Mouse (Mus musculus): ENCODE results near the gene Per1.
"Not testable (repeated sequence)": the region's sequence is repeated elsewhere in the genome, so short reads cannot be mapped to it uniquely, and the experiment has no call there.

Gene Per1

DNA sequence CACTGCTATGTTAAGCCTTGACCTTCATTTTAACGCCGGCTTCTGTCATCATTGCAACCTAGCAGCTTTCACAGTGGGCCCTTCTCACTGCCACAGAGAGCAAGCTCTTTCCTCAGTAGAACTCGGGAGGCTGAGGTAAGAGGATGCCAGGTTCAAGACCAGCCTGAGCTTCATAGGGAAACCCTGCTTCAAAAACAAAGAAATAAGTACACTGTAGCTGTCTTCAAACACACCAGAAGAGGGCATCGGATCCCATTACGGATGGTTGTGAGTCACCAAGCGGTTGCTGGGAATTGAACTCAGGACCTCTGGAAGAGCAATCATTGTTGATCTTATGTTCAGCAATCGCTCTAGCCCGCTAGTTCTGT lies 14.2 kb upstream of the Per1 start:
- no peak for DNase-seq (ENCODE audit: low spot score in 2 of 2)

DNA sequence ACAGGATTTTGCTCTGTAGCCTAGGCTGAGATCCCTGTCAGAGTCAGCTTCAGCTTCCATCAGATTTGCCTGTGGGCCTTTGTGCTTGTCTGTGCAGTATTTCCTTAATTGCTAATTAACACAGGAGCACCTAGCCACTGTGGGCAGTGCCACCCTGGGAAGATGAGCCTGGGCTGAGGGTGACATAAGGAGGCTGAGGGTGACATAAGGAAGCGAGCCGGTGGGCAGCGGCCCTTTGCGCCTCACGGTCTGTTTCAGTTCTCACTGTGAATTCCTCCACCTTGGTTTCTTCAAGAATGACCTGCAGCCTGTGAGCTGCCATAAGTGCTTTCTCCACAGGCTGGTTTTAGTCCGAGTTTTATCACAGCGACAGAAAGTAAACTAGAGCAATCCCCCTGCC lies 13.4 kb upstream of the Per1 start:
- DNase-seq (ENCODE audit: low spot score in 2 of 2): no peak

DNA sequence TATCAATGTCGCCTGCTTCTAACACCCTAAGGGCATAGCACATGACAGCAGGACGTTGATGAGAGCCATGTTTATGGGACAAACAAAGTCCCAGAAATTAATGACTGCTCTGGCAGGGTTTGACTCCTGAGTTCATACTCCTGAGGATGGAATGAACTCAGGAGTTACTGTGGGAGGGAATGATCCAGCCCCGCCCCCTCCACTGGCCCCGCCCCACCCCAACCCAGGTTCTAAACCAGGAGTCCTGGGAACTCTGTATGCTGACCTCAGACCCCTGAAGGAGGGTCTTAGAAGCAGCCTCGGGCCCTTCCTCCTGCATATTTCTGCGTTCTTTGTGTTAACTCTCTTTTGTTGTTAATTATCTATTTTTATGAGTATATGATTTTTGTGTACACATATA lies 9.4 kb upstream of the Per1 start:
- no peak for DNase-seq (ENCODE audit: low spot score in 2 of 2)

DNA sequence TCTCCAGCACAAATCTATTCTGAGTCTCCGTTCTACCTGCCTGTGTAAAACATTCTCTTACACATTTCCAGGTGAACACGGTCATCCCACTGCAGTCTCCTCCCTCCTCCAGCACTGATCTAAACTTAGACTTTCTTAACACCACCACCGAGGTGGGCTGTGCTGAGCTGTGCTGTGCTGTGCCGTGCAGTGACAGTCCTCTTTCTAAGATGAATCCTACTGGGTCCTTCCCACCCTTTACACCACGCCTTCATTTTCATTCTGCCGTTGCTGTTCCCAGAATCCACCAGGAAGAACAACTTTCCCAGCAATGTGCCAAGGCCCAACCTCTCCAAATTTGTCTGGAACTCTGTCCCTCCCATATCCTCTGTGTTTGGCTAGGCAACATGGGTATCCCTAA lies 8.6 kb upstream of the Per1 start:
- no peak for DNase-seq (ENCODE audit: low spot score in 2 of 2)

DNA sequence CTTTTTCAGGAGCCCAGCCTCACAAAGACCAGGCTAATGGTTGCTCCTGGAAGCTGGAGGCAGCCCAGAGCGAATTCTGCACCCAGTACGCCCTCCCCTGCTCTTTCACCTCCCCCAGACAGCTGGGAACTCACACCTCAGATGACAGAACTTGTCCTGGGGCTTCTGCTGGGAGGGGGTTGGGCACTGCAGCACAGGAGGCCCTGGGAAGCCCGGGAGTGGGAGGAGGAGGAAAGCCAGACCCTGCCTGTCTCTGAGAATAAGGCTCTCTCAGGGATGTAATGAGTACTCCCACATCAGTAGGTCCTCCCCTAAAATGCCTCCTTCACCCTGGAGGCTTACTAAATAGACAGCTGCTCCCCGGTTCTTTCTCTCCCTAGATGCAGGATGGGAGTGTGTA lies 7.9 kb upstream of the Per1 start:
- no peak for DNase-seq (ENCODE audit: low spot score in 2 of 2)

DNA sequence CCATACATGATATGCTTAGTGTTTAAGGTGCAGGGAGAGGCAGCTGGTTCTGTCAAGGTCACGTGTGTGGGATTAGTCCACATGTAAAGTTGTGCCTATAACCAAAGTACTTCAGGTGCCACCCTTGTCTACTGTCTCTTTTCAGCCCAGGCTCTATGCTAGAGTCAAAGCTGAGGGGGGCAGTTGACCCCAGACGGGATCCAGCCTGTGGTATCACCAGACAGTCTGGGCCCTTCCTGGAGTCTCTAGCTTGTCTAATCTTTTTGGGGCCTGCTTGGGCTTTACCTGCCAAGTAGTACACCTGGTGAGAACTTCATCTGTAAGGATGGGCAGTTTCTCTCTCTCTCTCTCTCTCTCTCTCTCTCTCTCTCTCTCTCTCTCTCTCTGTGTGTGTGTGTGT lies 7.4 kb upstream of the Per1 start:
- DNase-seq (ENCODE audit: low spot score in 2 of 2): no peak

DNA sequence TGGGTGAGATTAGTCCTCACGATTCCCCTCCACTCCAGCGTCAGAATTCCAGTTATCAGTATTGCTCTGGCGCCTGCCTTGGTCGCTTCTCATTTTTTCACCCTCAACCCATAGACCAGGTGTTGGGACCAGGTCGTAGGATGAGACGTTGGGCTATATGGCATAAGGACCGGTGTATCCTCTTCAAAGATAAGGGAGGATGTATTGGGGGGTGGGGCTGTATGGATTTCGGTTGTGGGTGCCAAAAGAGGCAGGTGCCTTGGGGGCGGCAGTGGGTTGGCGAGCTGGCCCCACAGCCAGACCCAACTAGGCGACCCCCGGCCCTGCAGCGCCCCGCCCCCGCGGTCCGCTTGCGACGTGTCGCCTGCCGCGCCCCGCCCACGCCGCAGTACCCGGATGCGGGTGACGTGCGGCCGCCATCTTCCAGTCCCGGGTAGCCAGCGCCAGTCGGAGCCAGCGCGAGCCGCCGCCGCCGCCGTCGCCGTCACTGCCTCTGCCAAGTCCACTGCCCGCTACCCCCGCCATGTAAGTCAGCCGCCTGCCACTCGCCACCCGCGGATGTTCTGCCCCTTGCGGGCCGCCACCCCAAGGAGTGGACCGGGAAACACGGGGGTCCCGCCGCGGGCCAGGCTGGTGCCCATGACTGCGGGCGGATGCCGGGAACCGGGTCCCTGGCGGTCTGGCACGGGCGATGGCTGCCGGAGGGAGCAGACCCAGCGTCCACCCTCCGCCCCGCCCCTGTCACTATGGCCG lies 6.7 kb upstream of the Per1 start, which contains the start of gene Vamp2:
Gene Vamp2, plus strand, starts transcription at position 388 of the 753 bp plus-strand sequence.
- DNase-seq (ENCODE audit: low spot score in 2 of 2): peak; percentile 80 to 89

DNA sequence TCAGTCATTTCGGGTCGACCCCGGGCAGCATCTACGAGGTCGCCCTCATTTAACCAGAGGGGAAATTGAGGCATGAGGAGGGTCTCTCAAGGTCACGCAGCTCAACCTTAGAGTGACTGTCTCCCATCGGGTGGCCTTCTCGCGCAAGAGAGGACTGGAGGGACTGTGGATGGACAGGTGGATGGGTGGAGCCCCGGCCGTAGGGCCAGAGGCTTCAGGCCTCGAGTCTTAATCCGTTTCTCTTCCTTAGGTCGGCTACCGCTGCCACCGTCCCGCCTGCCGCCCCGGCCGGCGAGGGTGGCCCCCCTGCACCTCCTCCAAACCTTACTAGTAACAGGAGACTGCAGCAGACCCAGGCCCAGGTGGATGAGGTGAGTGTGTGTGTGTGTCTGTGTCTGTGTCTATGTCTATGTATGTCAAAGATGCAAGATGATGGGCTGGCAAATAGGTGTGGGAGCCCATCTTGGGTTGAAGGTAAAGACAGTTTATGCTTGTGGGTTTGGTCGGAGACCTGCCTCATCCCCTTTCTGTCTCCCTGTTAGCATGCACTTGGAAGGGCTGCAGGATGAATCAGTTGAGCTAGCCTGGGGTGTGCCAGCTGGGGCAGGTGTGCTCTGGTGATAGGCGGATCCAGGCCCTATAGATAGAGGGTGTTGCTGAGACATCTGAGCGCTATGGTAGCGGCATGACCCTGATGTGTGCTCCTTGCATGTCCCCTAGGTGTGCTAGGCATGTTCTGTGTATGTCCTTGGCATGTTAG lies 6.0 kb upstream of the Per1 start:
- DNase-seq (ENCODE audit: low spot score in 2 of 2): no peak

DNA sequence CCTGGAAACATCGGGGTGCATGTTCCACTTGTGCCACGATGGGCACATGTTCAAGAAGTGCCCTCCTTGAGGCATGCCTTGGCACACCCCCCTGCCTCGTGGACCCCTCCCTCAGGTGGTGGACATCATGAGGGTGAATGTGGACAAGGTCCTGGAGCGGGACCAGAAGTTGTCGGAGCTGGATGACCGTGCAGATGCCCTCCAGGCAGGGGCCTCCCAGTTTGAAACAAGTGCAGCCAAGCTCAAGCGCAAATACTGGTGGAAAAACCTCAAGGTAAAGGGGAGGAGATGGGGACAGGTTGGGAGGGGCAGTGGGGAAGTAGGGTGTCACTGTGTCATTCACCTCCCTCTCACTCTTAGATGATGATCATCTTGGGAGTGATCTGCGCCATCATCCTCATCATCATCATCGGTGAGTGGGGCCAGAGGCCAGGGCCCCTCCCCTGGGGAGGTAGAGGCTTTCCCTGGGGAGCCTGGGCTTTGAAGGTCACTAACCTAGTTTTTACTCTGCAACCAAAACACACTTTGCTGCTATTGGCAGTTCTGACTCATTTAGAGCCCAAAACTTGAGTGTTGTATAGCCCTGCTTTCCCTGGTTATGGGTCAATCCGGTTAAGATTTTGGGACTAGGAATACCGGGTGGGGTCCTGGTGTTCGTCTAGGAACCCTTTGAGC lies 5.3 kb upstream of the Per1 start:
- DNase-seq (ENCODE audit: low spot score in 2 of 2): no peak

DNA sequence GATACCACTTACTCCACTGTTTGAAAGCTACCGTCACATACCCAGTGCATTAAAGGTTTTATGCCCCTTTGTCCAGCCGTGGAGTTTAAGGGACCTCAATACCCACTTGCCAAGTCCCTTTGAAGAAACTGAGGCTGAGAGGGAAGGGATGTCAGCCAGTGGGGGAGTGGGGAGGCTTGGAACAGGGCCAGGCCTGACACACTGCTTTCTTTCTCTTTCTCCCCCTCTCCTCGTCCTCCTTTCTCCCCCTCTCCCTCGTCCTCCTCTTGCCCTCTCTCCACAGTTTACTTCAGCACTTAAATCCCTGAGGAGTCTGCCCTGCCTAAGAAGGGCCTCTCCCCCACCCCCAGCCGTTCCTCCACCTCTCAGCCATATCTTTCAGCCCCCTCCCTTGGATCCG lies 4.7 kb upstream of the Per1 start:
- DNase-seq (ENCODE audit: low spot score in 2 of 2): no peak

DNA sequence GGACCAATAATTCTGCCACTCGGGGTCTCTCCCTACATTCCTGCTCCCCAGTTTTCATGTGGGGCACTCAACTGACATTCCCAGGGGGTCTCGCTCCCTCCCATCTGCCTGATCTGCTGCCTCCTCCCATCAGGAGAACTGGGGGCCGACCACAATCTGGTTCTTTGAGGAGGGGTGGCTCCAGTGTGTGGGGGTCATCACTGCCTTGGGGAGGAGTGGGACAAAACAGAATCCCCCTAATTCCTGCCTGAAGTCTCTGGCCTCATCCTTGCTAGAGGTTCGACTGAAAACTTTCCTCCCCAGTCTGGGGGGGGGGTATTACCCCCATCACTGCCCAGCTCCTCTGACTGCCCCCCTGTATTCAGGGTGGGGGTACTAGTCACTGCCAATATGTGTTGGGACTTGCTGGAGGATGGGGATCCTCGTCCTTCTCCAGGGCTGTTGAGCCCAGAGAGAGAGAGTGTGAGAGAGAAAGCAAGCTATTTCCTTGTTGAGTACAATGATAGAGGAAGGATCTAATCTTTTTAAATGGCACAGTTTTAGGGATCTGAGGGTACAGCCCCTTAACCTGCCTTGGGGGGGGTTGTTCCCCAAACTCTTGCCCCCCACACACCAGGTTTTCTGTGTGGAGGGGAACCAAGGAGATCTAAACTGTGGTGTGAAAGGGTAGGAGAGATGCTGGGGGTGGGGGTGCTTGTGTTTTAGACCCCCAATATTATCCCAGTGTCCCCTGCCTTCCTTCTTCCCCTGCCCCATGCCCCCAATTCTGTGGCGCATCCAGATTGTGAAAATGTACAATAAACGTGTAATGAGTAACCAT lies 3.2 kb upstream of the Per1 start:
- no peak for DNase-seq (ENCODE audit: low spot score in 2 of 2)

DNA sequence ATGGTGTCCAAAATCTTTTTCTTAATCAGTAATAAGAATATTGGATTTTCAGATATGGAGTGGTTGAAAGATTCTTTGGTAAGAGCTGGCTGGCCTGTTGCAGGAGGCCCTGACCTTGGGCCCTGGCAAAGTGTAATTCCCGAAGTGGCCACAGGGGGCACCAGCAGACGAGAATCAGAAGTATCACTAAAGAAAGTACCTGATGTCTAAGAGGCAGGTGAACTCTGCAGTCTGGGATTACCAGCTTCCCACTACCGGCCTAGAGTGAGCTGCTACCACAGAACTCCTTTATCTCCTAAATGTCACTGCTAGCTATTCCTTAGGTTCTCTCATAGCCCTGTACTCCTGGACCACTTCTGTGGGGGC lies 2.6 kb upstream of the Per1 start:
- peak; percentile 75 to 90 for DNase-seq (ENCODE audit: low spot score in 2 of 2)

DNA sequence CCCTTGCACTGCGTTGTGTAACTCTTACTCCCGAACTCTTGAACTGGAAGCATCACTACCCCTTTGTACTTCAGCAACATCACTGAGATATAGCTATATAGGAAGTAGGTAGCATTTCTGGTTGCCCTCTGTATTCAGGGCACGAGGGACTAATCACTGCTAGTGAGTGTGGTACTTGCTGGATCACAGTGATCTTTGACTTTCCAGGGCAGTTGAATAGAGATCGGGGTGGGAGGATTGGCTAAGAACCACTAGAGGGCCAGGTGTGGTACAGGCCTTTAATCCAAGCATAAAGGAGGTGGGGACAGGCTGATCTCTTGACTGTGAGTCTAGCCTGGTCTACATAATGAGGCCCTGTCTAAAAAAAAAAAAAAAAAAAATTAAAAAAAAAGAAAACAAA lies 2.1 kb upstream of the Per1 start:
- DNase-seq (ENCODE audit: low spot score in 2 of 2): no peak

DNA sequence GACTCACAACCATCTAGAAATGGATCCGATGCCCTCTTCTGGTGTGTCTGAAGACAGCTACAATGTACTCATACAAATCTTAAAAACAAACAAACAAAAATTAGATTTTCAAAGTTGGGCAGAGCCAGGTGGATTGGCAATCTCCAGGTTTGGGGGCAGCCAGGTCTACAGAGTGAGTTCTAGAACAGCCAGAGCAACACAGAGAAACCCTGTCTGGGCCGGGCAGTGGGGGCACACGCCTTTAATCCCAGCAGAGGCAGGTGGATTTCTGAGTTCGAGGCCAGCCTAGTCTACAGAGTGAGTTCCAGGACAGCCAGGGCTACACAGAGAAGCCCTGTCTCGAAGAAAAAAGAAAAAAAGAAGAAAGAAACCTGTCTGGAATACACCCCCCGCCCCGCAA lies 1.2 kb upstream of the Per1 start:
- not testable (repeated sequence) for DNase-seq (ENCODE audit: low spot score in 2 of 2)

DNA sequence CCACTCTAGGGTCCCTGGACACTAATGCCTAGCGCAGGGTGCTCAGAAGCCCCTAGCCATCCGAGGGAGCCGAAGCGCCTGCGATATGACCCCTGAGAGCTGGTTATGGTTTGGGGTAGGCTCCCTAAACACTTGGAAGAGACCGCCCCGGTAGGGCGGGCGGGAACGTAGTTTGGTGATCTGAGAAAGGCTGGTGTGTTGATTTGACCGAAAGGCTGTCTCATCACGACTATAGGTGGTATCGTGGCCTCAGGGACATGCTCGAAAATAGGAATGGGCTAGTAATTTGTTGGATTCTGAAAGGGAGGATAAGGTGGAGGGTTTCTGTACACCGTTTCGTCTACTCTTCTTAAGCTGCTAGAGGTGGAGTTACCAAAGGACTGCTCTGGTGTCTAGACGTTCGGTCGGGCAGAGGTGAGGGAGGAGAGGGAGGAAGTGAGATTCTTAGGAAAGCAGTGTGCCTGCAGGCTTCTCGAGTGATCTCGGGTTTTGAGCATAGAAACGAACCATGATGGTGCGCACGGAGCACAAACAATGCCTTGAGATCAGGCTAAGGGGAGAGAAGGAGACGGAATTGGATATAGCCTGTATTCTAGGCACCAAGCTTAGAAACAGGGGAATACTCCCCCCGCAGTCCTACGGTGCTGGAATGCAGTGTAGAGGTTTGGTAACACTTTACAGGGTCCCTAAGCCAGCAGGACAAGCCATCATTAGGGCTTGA lies 654 bp downstream of the Per1 start:
- DNase-seq (ENCODE audit: low spot score in 2 of 2): peak in 1 of 2 experiments; percentile 19

DNA sequence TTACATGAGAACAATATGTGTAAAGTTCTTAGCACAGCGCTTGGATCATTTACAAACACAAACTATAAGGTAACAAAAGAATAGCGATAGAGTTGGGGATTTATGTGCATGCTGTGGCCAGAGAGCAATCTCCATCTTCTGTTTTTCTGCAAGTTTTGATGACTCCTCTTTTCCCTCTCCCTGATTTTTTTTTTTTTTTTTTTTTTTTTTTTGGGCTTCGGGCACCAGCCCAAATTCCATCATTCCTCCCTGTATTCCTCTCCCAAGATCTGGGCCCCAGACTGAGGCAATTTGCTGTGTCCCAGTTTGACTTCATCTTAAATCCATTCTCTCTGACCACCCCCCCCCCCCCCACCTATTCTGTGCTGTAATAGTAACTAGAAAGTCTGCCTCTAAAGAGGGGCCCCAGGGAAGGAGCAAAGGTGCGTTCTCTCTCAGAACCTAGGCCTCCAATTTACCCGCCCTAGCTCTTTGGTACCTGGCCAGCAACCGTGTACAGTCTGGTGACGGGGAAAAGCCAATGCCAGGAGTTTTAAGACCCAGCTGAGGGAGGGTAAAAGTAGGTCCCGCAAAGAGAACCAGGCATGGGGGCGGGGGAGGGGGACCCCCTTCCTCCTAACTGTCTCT lies 1.5 kb downstream of the Per1 start:
- no peak for DNase-seq (ENCODE audit: low spot score in 2 of 2)

DNA sequence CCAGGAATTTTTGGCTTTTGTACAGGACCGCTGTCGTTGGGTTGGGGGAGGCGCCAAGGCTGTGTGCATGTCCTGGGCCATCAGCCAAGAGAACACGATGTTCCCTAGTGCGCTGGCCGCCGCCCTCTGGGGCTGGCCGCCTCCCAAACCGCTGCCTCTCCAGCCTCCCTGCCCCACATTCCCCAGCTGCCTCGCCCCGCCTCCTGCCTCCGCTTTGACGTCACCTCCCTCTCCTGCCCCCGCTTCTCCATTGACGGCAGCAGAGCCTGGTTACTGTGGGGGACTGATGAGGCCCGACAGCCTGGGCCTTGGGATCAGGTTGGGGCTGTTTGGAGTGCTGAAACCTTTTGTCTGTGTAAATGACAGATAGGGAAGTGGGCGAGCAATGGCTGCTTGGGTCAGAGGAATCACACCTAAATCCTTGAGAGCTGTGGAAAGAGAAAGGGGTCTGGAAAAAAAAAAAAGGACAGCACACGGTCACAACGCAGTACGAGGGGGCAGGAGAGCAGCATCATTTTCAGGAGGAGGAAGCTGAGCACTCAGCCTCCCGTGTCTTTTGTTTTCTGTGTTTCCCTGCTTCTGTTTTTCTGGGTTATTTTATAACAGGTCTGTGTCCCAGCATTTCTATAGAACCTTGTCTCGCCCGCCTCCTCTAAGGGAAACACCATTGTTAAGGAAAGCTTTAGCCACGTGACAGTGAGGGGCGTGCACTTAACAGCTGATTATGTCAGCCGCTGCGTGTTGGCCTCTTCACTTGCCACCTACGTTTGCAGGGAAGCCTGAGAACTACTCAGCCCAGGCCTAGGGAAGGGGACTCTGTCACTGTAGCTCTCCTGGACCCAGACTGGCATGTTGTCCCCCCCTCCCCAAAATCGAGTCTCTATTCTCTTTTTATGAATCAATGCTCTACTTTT lies 2.2 kb downstream of the Per1 start:
- peak; percentile 81 to 85 for DNase-seq (ENCODE audit: low spot score in 2 of 2)

DNA sequence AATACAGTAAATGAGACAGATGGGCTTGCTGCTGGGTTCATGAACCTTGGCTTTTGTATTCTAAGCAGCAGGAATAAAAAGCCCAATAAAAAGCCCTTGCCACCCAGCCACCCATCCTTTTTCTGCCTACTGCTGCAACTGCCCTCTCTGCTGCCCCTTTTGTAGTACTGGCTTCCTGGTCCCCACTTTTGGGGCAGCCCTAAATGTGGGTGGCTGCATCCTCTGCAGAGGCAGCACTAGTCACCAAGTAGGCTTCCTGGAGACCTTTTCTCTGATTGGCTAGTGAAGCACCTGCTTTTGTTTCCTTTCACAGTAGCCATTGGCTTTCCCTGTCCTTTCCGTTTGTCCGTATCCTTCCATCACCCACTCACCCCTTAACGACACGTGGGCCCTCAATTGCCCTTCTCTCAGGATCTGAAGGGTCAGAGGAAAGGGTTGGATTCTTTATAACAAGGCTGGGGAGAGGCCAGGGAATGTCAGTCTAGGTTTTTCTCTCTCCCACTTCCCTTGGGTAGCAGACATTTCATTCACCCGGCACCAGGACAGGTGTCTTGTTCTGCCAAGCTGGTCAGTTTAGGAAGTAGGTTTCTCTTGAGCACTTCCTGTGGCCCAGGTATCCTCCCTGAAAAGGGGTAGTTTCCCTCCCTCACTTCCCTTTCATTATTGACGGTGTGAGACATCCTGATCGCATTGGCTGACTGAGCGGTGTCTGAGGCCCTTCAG lies 3.2 kb downstream of the Per1 start:
- peak; percentile 28 to 32 for DNase-seq (ENCODE audit: low spot score in 2 of 2)

DNA sequence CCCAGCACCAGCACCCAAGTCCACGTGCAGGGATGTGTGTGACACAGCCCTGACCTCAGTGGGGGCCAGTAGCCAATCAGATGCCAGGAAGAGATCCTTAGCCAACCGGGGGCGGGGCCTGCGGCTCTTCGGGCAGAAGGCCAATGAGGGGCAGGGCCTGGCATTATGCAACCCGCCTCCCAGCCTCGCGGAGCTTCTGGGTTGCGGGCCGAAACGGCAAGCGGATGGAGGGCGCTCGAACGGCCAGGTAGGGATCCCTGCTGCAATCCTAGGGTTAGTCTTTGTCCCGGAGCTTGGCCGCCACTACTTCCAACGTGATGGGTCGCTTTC lies 3.7 kb downstream of the Per1 start:
- peak; percentile 76 to 81 for DNase-seq (ENCODE audit: low spot score in 2 of 2)
